Mouse (Mus musculus) testis, adult 2 months (tissue): ENCODE measurements around the gene Scn1b.

Source experiments
- CTCF ChIP-seq: fragments of 200-500 bp; IDR thresholded peaks from 2 replicates; pipeline ENCODE4 v1.5.1; 2012; ENCODE audit warnings: low read depth, mild to moderate bottlenecking, inconsistent platforms, low read length, moderate library complexity; ENCODE audit not compliant: control insufficient read depth, insufficient read depth, insufficient replicate concordance
- POLR2A ChIP-seq: fragments of 200-500 bp; IDR thresholded peaks from 2 replicates; pipeline ENCODE4 v1.6.1; 2012; ENCODE audit warnings: low read depth, mild to moderate bottlenecking, inconsistent platforms, low read length, moderate library complexity; ENCODE audit not compliant: control insufficient read depth

GRCm38 (mm10) chr7:31070324-31070723 is 56.5 kb downstream of the Scn1b start:
- TF ChIP-seq CTCF (no peak), POLR2A (no peak)
